Mouse (Mus musculus) adrenal gland, postnatal 10 days (tissue): ENCODE measurements around the gene Kcnt1. TPM values are rescaled to one million over a fixed set of nuclear protein-coding genes. Genes with fewer than 3 reads are reported as not detected.

ENCODE experiments used
- total RNA-seq, 2 experiments: library from RNA; stranded (reverse); gene quantifications; 2 replicates each; pipeline ENCODE4 v1.2.3; 2021

The Kcnt1 gene
- total RNA-seq, 2 experiments from 2014 or later, result 4.0 to 7.2 TPM

Other genes with a start within 250 kb of the Kcnt1 start
- not detected for gene Ccdc183, start 246.1 kb upstream of the Kcnt1 start, total RNA-seq
- 10 to 100 TPM; 28.2 to 30.8 TPM for gene Tmem141, start 241.7 kb upstream of the Kcnt1 start, total RNA-seq
- 10 to 100 TPM; 11.3 to 15.8 TPM for gene Fcna, start 235.7 kb upstream of the Kcnt1 start, total RNA-seq
- 1 to 10 TPM in 1 of 2 experiments, not detected in 1; 1.6 TPM for gene Lcn8, start 210.6 kb upstream of the Kcnt1 start, total RNA-seq
- gene Lcn5, start 205.8 kb upstream of the Kcnt1 start, total RNA-seq, result not detected
- gene Lcn6, start 186.9 kb upstream of the Kcnt1 start, total RNA-seq, result not detected
- not detected for gene Lcn10, start 181.0 kb upstream of the Kcnt1 start, total RNA-seq
- gene Obp2a, start 163.7 kb upstream of the Kcnt1 start, total RNA-seq, result 1 to 10 TPM; 2.4 to 2.6 TPM
- gene Bmyc, start 157.0 kb upstream of the Kcnt1 start, total RNA-seq, result 10 to 100 TPM; 40.8 to 42.7 TPM
- not detected for gene Obp2b, start 126.7 kb upstream of the Kcnt1 start, total RNA-seq
- gene Lcn3, start 98.2 kb upstream of the Kcnt1 start, total RNA-seq, result not detected
- gene Lcn11, start 86.7 kb upstream of the Kcnt1 start, total RNA-seq, result not detected
- gene Gm13539, start 81.5 kb upstream of the Kcnt1 start, total RNA-seq, result not detected
- gene Glt6d1, start 47.9 kb upstream of the Kcnt1 start, total RNA-seq, result not detected
- gene Lcn9, start 40.6 kb upstream of the Kcnt1 start, total RNA-seq, result not detected
- not detected for gene Sohlh1, start 16.5 kb upstream of the Kcnt1 start, total RNA-seq
- 10 to 100 TPM; 28.2 to 28.7 TPM for gene Camsap1, start 119.5 kb downstream of the Kcnt1 start, total RNA-seq
- gene Ubac1, start 158.0 kb downstream of the Kcnt1 start, total RNA-seq, result 10 to 100 TPM; 50.5 to 77.3 TPM